Mouse (Mus musculus) megakaryocyte progenitor cell, adult 5-6 weeks (primary cell): Measurements from ENCODE around the gene Hist4h4. TPM values are rescaled to one million over a fixed set of nuclear protein-coding genes. Genes with fewer than 3 reads are reported as not detected.

ENCODE experiments used
- ATAC-seq: replicated peaks from 2 replicates; pipeline ENCODE4 v1.8.0; 2016; ENCODE audit warnings: mild to moderate bottlenecking, moderate TSS enrichment, inconsistent platforms; ENCODE audit not compliant: poor library complexity
- total RNA-seq, 2 experiments: library from RNA; stranded (forward) in 1 of 2; stranded (reverse) in 1 of 2; fragments of 157-497, 149-512 nt in 1 of 2; fragments of 200-1000 nt in 1 of 2; gene quantifications; 2 replicates each; pipeline versions ENCODE4 v1.2.3 to v1.2.4; 2015 to 2017

Gene Hist4h4
- total RNA-seq, 2 experiments from 2014 or later = 20.5 to 46.4 TPM

- no peak for ATAC-seq
These were observed 14.7 kb downstream of the Hist4h4 start for GRCm38 (mm10) chr6:136789391-136789971.

GRCm38 (mm10) chr6:136782761-136783160, 21.5 kb downstream of the Hist4h4 start:
- ATAC-seq = no peak

GRCm38 (mm10) chr6:136782146-136782545, 22.1 kb downstream of the Hist4h4 start:
- ATAC-seq = no peak

- no peak for ATAC-seq
These were observed 22.7 kb downstream of the Hist4h4 start, which contains the start of gene Gucy2c for GRCm38 (mm10) chr6:136781377-136781986. TSS of gene Gucy2c (minus strand) at chr6:136781765.

- ATAC-seq = no peak
These were observed 27.8 kb downstream of the Hist4h4 start for GRCm38 (mm10) chr6:136776392-136776791.

- ATAC-seq = no peak
These were observed 34.4 kb downstream of the Hist4h4 start for GRCm38 (mm10) chr6:136769859-136770258.

GRCm38 (mm10) chr6:136769143-136769542, 35.1 kb downstream of the Hist4h4 start:
- no peak for ATAC-seq

GRCm38 (mm10) chr6:136763912-136764311, 40.3 kb downstream of the Hist4h4 start:
- no peak for ATAC-seq

Other genes with a start within 250 kb of the Hist4h4 start
- 12.0 and 16.3 TPM in 2 replicates for gene Plbd1, start 142.5 kb downstream of the Hist4h4 start, total RNA-seq (2015)
- 10.5 and 10.8 TPM in 2 replicates for gene Plbd1, start 142.5 kb downstream of the Hist4h4 start, total RNA-seq (2017)
- not detected in 2 replicates for gene Gucy2c, start 22.6 kb downstream of the Hist4h4 start, total RNA-seq (2015)
- gene Gucy2c, start 22.6 kb downstream of the Hist4h4 start, total RNA-seq (2017) = not detected in 2 replicates
- gene H2afj, start 3.8 kb upstream of the Hist4h4 start, total RNA-seq (2015) = 46.1 and 54.3 TPM in 2 replicates
- 69.3 and 79.7 TPM in 2 replicates for gene H2afj, start 3.8 kb upstream of the Hist4h4 start, total RNA-seq (2017)
- gene BC049715, start 23.2 kb upstream of the Hist4h4 start, total RNA-seq (2015) = 1.2 and 2.2 TPM in 2 replicates
- gene BC049715, start 23.2 kb upstream of the Hist4h4 start, total RNA-seq (2017) = 3.5 and 8.7 TPM in 2 replicates
- gene Wbp11, start 23.8 kb upstream of the Hist4h4 start, total RNA-seq (2015) = 112 and 118 TPM in 2 replicates
- gene Wbp11, start 23.8 kb upstream of the Hist4h4 start, total RNA-seq (2017) = 40.9 and 47.7 TPM in 2 replicates
- 0.07 TPM in 1 of 2 replicates, not detected in the other for gene Smco3, start 31.0 kb upstream of the Hist4h4 start, total RNA-seq (2015)
- gene Smco3, start 31.0 kb upstream of the Hist4h4 start, total RNA-seq (2017) = 0.33 and 1.2 TPM in 2 replicates
- gene Art4, start 53.3 kb upstream of the Hist4h4 start, total RNA-seq (2015) = 1.8 and 2.4 TPM in 2 replicates
- gene Art4, start 53.3 kb upstream of the Hist4h4 start, total RNA-seq (2017) = 1.8 and 6.0 TPM in 2 replicates
- not detected in 2 replicates for gene Mgp, start 71.4 kb upstream of the Hist4h4 start, total RNA-seq (2015)
- gene Mgp, start 71.4 kb upstream of the Hist4h4 start, total RNA-seq (2017) = not detected in 2 replicates
- 1.0 and 4.4 TPM in 2 replicates for gene Erp27, start 117.8 kb upstream of the Hist4h4 start, total RNA-seq (2015)
- 0.25 and 0.91 TPM in 2 replicates for gene Erp27, start 117.8 kb upstream of the Hist4h4 start, total RNA-seq (2017)
- 0.05 TPM in 1 of 2 replicates, not detected in the other for gene Pde6h, start 119.4 kb upstream of the Hist4h4 start, total RNA-seq (2015)
- 0.03 and 0.08 TPM in 2 replicates for gene Pde6h, start 119.4 kb upstream of the Hist4h4 start, total RNA-seq (2017)
- 2,686 and 2,904 TPM in 2 replicates for gene Arhgdib, start 137.5 kb upstream of the Hist4h4 start, total RNA-seq (2015)
- 1,309 and 1,334 TPM in 2 replicates for gene Arhgdib, start 137.5 kb upstream of the Hist4h4 start, total RNA-seq (2017)